Mouse (Mus musculus) megakaryocyte, embryonic 14.5 days (primary cell): ENCODE results near the gene Iqcf5.

Source experiments
- FLI1 ChIP-seq: IDR thresholded peaks from 2 replicates; pipeline ENCODE4 v1.6.1; 2012; ENCODE audit warnings: low read length, inconsistent platforms, mixed read lengths
- GATA1 ChIP-seq: IDR thresholded peaks from 3 replicates; pipeline ENCODE4 v1.6.1; 2012; ENCODE audit warnings: mixed read lengths, low read length, inconsistent platforms, borderline replicate concordance

- no peak for TF ChIP-seq FLI1
- no peak for TF ChIP-seq GATA1
These were observed 32.7 kb upstream of the Iqcf5 start for GRCm38 (mm10) chr9:106481676-106482075.
